Mouse (Mus musculus): ENCODE results near the gene BC055324.
"Not testable (repeated sequence)": the region's sequence is repeated elsewhere in the genome, so short reads cannot be mapped to it uniquely, and the experiment has no call there.

BC055324 gene

DNA sequence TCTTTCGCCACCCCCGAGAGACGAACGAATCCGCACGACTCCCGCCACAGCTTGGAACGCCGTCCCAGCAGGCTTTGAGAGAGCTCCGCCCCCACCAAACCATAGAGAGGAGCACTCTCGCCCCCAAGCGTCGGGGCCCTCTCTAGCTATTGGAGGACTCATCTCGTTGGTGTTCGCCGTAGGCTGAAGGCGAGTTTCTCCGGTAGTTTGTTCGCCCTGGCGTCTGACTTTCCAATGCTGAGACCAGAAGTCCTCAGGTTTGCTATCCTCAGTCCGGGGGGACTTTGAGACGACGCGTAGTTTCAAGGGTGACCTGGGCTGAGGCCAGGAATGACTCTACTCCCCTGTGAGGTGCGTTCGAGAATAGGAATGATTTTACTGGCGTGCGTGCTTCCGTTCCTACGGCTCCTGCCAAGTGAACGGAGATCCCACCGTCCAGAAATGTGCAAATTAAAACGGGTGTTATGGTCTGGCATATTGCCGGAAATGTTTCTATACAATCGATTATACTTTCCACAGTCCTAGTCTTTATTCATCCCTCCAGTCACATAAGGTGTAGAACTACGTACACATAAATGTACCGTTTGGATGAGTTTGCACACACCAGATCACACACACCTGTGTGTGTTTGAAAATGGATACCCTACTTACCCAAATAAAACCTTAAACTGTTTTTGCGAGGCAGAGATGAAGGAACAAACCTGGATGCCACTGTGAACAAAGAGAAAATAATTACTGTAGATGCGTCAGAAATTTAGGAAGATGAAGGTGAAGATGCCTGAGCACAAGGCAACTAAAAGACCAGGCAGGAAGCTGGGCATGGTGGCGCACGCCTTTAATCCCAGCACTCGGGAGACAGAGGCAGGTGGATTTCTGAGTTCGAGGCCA lies at the start of gene BC055324, which contains the start of gene Mettl18:
Gene BC055324 (minus strand): TSS at position 76 of the 888 bp plus-strand sequence.
Gene Mettl18 (plus strand): TSS at position 169 of the 888 bp plus-strand sequence.
- DNase-seq (ENCODE audit: low spot score) = peak; percentile 89

DNA sequence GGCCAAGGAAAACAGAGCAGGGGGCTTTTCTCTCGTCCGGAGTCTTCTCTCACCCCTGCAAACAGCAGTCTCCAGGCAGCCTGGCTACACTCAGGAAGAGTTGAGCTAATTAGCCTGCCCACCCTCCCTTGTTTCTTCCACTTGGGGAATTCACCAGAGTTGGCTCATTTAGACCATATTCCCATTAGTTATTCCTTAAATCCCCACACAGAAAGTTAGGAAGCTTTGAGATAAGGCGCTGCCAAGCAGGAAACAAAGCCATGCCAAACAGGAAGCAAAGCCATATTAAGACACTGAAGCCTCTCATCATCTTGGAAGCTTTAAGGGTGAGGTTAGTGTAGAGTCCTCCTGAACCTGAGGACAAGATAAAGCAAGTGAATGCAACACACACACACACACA lies 49.0 kb upstream of the BC055324 start:
- DNase-seq (ENCODE audit: low spot score) = peak; percentile 11

DNA sequence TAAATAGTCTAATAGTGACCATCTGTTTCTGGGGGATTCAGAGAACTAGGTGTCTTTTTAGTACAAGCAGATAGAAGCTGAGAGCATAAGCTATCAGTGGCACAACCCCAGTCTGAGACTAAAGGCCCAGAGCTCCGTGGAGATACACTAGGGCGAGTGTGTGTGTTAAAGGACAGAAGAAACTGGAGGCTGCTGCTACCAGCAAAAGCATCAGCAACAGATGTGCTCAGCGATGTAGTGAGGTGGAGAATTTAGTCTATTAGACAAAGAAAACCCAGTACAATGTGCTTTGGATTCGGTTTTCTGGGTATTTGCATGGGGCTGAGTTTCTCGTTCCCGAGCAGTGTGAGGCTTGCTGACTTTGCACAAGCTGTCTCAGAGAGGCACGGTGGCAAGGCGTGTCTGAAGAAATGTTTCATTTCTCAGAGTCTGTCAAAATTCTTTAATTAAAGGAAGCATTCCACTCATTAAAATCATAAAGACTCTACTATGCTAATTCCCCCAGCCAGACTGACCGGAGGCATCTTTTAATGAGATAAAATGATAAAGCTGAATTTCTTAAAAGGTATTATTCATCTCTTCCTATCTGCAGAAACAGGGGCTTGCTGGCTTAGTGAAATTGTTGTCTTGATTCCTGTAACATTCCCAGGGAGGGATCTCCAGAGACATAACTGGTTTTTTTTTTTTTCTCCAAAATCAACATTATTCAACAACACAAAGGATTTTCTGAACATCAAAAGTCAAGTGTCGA lies 46.0 kb upstream of the BC055324 start:
- no peak for DNase-seq (ENCODE audit: low spot score)

DNA sequence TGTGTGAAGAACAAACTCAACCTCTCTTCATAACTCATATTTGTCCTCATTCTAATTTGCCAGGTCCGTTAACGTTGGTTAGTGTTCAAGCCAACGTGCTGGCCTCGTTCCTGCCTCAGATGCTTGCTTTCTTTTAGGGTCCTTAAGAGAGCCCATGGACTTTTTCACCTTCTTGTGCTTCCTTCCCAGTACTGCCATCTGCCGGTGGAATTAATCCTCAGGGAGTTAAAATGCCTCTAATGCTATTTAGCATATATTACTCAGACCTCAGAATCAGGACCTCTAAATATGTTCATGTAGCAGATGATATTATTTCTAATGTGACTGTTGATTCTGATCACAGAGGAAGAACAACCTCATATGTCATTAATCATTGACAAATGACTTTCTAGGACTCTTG lies 32.8 kb upstream of the BC055324 start:
- DNase-seq (ENCODE audit: low spot score) = no peak

DNA sequence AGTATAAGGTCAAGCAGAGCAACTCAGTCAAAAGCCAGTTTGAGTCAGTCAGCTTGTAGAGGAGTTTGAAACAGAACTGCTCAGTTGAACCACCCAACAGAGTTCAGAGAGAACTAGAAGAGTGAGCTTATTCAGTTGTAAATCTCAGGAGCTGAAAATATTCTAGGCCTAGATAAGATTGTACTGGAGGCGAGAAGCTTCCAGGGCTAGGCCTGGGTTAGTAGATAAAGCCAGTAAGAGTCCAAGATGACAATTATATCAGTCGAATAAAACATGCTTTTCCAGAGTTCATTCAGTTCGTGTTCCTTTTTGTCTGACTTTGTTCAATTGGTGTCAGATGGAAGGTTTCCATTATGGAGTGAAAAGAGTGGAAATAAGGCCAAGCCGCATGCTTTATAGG lies 31.1 kb upstream of the BC055324 start:
- no peak for DNase-seq (ENCODE audit: low spot score)

DNA sequence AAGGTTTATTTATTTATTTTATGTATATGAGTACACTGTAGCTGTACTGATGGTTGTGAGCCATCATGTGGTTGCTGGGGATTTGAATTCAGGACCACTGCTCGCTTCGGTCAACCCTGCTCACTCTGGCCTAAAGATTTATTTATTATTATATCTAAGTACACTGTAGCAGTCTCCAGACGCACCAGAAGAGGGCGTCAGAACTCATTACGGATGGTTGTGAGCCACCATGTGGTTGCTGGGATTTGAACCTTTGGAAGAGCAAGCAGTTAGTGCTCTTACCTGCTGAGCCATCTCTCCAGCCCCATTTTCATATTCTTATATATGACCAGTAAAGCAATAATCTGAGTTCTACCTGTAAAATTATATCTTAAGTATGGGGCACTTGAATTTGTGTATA lies 27.5 kb upstream of the BC055324 start:
- not testable (repeated sequence) for DNase-seq (ENCODE audit: low spot score)

DNA sequence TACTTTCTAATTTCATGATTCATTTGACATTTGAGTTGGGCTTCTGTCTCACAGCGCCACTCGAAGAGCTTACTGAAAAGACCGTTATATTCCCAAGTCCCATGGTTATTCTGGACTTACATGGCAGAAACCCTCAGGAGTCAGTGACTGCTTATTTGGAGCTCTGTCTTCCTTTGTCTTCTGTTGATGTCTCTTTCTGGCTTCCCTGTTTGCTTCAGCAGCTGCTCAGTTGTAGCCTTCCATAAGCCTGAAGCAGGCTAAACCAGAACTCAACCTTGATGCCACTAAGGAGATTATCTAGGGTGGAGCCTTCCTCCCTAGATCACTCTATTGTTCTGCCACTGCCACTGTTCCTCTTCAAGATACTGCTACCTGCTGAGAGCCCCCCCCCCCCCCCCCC lies 26.1 kb upstream of the BC055324 start:
- not testable (repeated sequence) for DNase-seq (ENCODE audit: low spot score)

DNA sequence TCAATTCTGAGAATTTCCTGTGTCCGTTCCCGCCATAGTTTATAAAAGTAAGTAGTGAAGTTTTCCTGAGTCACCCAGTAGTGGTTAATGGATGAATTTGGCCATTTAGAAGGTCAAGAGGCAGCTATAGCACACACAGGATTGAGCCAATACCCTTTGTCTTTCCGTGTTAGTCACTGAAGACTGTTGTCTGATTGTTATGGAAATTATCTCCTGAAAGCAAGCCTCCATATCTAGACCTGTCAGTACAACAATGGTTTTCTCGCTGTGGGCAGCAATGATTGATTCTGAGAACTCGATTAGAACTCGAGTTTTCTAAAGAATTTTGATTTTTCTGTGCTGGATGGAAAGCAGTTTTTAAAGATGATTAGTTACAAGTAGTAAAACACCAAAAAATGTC lies 25.2 kb upstream of the BC055324 start:
- no peak for DNase-seq (ENCODE audit: low spot score)

DNA sequence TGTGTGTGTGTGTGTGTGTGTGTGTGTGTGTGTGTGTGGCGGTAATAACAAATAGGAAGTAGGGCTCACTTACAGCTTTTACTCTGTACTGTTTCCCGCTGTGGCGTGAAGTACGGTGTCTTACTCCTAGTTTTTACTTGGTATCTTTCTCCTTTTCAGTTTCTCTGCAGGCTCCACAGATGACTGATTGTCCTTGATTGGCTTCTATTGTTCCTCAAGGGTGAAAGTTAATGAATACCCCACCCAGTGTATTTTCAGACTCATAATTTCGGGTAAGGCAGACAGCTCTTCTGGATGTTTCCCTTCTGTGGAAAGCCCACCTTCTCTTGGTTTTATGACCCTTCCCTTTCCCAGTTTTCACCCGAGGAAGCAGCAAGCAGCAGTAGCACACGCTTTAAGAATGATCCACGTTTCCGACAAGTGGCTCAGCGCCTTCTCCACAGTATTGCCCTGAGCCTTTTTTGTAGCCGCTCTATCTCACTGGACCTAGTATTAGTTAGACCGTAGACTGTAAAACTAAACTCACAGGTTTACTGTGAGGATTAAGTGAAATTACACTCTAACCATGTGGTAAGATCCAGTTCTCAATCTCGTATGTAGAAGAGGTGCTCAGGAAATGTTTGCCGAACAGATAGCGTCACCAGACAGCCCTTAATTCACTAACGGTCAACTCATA lies 23.8 kb upstream of the BC055324 start:
- DNase-seq (ENCODE audit: low spot score) = no peak

DNA sequence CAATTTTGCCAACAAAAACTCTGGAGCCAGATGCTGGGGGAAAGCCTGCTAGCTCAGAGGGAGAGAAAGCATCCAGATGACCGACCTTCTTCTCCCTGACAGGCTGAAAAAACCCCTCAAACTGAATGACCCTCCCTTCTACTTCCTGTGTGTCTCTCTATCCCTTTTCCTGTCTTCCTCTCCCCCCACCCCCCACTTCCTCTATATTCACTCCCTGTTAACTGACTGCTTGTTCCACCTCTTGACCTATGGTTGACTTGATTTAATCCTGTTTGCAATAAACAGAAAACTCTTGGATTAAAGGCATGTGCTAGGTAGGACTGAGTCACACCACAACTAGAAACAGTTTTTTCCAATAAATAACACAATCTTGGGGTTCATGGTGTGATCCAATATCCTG lies 20.0 kb upstream of the BC055324 start:
- DNase-seq (ENCODE audit: low spot score) = no peak

DNA sequence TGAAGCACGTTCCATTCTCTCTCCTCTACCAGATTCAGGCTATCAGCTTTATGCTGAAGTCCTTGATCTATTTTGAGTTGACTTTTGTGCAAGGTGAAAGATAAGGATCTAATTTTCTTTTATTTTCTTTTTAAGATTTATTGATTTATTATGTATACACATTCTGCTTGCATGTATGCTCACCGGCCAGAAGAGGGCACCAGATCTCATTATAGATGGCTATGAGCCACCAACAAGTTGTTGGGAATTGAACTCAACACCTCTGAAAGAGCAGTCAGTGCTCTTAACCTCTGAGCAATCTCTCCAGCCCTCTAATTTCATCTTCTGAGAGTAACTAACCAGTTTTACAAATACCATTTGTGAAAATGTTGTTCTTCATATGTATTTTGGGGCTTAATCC lies 14.6 kb upstream of the BC055324 start:
- peak; percentile 8 for DNase-seq (ENCODE audit: low spot score)

DNA sequence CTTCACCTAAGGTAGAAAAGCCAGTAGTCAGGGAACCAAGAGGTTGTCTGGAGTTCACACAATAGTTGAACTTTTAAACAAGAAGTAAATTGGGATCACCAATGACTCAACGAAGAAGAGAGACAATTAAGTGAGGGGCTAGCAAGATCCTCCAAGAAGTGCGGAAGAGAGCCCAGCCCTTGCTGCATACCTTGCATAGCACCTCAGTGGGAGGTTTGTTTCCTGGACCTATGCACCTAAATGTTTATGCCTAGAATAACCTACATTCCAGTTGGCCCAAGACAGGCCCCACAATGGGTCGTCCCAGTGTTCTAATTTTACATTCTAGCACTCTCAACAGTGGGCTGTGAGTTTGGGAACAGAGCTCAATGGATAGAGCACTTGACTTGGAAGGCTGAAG lies 9.7 kb upstream of the BC055324 start:
- DNase-seq (ENCODE audit: low spot score) = no peak

DNA sequence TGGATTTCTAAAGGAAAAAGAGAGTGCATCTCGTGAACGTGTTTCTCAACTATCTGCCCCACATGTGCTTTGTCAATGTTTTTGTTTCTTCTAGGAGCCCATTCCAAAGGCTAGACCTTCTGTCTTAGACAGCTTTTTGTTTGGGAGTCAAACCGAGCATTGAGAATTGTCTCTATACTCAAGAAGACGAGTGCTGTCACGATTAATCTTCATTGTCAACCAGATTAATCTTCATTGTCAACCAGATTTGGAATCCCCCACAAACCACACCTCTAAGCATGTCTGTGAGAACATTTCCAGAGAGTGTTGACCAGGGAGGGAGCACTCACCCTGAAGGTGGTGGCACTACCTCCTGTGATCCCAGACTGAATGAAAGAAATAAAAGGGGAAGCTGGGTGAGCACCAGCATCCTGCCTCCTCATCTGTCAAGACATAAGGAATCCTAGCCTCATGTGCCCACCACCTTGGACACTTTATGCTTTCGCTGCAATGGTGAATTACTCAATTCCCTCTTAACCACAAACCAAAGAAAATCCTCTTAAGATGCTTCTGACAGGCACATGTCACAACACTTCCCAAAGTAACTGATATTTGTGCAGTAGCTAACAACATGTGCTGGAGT lies 7.3 kb upstream of the BC055324 start:
- no peak for DNase-seq (ENCODE audit: low spot score)

DNA sequence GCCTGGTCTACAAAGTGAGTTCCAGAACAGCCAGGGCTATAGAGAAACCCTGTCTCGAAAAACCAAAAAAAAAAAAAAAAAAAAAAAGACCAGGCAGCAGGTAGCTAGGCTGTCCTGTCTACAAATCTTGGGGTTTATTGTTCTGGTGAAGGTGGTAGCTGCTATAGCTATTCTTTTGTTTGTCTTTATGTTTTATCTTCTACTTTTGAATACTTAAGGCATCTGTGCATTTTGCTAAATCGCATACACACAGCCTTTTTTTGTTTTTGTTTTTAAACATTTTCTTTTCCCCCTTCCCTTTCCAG lies 965 bp upstream of the BC055324 start:
- no peak for DNase-seq (ENCODE audit: low spot score)

DNA sequence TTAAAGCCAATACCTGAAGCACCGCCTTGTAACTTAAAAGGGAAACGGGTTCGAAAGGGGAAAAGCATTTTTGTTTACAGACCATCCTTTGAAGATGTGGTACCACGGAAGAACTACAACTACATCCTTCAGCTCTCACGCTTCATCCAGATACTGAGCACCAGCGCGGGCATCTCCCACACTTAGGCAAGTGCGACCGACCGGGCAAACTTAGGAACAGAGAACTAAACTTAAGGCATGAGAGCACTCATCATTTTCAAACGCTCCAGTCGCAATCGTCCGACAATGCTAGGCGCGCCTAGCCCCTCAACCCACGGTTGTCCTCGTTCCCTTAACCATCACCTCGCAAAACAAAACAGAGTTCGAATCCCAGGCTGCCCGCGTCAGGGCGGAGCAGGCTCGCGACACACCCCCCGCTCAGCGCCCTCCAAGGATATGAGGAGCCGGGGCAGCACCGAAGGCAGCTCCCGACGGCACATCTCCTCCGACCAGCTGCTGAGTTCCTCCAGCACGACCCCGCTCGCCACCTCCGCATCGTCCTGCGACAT lies 349 bp downstream of the BC055324 start:
- no peak for DNase-seq (ENCODE audit: low spot score)

DNA sequence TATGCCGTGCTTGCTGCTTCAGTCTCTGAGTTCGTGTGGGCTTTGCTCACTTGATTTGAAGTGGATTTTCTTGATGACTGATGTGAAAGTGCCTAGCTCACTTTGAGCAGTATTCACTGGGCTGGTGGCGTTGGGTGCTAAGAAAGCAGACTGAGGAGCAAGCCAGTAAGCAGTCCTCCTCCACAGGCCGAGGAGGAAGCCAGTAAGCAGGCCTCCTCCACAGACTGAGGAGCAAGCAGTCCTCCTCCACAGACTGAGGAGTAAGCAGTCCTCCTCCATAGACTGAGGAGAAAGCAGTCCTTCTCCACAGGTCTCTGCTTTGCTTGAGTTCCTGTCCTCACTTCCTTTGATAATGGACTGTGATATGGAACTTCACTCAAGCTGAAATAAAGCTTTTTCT lies 2.2 kb downstream of the BC055324 start:
- no peak for DNase-seq (ENCODE audit: low spot score)

DNA sequence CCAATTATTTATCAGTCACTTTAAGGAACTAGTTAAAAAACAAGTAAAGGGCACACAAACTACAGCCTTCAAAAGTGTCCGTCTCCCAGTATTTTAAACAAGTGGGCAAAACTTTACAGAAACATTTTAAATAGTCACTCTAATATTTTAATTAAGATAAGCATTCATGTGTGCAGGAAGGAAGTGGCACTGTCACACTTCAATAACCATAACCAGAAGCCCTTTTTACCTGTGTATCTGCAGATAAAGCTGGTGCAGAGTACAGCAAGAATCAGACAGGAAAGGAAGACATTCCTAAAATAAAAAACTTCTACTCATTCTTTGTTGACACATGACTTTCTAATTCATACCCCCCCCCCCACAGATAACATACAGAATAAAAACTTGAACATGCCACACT lies 18.1 kb downstream of the BC055324 start:
- DNase-seq (ENCODE audit: low spot score) = no peak

DNA sequence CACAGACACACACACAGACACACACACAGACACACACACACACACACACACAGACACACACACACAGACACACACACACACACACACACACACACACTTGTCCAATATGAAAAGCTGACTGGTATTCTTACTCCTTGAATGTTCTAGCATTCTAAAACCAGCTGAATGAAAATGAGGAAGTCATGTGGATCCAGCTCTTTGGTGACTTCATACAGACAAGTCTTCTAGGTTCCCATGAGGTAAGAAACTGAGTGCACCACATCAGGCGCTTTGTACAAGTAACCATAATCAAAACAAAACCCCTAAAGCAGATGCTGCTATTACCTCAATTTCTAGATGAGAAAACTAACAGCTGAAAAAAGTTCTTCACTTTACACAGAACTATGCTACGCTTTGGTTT lies 19.5 kb downstream of the BC055324 start:
- DNase-seq (ENCODE audit: low spot score) = no peak

DNA sequence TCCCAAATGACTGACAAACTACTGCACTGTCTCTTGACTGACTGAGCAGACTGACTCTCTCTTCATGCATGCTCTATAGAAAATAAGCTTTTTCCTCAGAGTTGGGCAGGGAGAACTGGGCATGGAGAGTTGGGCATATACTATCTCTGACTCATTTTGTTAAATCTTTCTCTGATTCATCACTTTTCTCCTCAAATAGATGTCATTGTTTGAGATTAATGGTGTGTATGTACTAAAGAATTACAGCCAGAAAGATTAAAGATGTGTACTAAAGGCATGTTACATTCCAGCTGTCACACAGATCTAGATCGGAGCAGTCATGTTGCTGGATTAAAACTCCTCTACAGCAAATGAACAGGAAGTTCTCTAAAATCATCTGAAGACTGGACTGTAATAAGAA lies 20.1 kb downstream of the BC055324 start:
- no peak for DNase-seq (ENCODE audit: low spot score)

DNA sequence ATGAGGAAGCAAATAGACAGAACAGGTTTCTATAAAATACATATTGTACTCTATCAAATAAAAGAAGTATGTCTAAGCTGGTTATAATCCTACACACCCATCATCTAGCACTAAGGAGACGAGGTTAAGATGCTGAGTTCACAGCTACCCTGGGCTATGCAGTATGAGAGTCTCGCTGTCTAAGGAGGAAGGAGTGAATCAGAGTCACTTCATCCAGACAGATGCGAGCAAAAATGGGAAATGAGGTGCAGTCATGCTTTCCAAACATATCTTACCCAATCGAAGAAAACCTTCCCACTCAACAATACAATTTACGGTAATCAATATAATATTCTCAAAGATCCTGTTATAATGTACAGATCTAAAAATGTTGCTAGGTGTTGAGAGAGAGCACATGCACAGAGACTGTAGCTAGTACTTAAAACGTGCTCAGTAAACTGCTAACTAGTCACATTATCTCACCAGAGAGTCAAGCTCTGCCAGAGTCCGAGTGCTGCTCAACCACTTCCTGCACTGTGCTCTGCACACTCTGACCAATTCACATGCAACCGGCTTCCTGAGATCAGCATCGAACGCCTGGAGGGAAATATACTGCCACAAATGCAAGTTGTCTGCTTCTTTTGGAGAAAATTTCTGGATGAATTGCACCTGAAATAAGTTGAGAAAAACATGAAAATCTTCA lies 30.4 kb downstream of the BC055324 start:
- no peak for DNase-seq (ENCODE audit: low spot score)

DNA sequence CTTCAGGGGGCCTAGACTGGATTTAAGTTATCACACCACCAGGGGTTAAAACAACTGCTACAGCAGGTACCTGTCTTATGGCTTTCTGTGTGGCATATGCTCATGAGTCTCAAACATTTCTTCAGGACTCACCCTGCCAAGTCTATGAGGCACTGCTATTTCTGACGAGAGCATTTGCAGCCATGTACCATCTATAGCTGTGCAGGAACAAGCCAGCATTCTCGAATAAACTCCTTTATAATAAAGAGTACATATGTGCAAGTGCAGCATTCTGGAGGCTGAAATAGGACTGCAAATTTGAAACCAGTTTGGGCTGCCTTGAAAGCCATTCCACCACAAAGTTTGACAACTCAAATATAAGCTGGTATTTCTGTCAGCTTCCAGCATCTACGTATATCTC lies 36.6 kb downstream of the BC055324 start:
- DNase-seq (ENCODE audit: low spot score) = no peak

DNA sequence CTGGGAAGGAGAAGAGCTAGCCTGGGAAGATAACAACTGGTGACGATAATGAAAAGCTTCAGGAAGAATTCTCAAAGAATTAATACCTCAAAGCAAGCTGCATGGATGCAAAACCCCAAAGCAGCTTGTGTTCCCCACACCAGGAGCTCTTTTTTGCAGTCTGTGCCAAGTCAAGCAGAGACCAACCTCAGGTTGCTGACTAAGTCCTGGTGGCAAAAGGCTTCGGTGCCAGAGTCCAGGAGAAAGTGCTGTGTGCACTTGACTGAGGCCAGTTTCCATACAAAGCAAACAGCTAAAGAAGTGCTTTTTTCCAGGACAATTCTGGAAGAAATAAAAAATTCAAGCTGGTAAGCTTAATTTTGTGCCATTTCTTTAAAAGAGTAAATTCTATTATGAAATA lies 41.2 kb downstream of the BC055324 start:
- DNase-seq (ENCODE audit: low spot score) = no peak

All from lung, postnatal 25 days (tissue).